Mouse (Mus musculus) embryonic fibroblast, embryonic 13.5 days (primary cell): ENCODE measurements around the gene Pygb.

Experiments
- CTCF ChIP-seq: IDR thresholded peaks from 2 replicates; pipeline ENCODE4 v1.5.1; 2011; ENCODE audit warnings: mild to moderate bottlenecking, control low read depth, low read length, moderate library complexity, borderline replicate concordance; ENCODE audit not compliant: insufficient read depth
- POLR2A ChIP-seq: IDR thresholded peaks from 2 replicates; pipeline ENCODE4 v1.6.1; 2011; ENCODE audit warnings: low read depth, mild to moderate bottlenecking, control low read depth, low read length, moderate library complexity

- TF ChIP-seq CTCF (no peak), POLR2A (no peak)
Observed at GRCm38 (mm10) chr2:150793320-150793719, 6.8 kb downstream of the Pygb start.
